Mouse (Mus musculus) heart, adult 2 months (tissue): Measurements from ENCODE around the gene Ralgps1. TPM values are rescaled to one million over a fixed set of nuclear protein-coding genes. Genes with fewer than 3 reads are reported as not detected.
A peak's percentile ranks its signal among the peaks of the same experiment; 100 is the strongest.

Experiments
- DNase-seq, 2 experiments: peaks; one replicate each; pipeline ENCODE4 v3.0.0; 2021
- H3K27ac ChIP-seq: fragments of 200-600 bp; 2 replicates; pipeline ENCODE4 v1.8.1; 2022
- H3K27me3 ChIP-seq: fragments of 200-500 bp; 2 replicates; pipeline ENCODE4 v1.6.1; 2012; ENCODE audit warnings: mild to moderate bottlenecking, low read length, inconsistent platforms, mixed read lengths; ENCODE audit not compliant: control insufficient read depth, insufficient read depth
- H3K36me3 ChIP-seq: fragments of 200-500 bp; 2 replicates; pipeline ENCODE4 v1.6.1; 2012; ENCODE audit warnings: low read length, inconsistent platforms; ENCODE audit not compliant: control insufficient read depth, insufficient read depth
- H3K4me1 ChIP-seq: fragments of 200-500 bp; 2 replicates; pipeline ENCODE4 v1.6.1; 2011; ENCODE audit warnings: low read length; ENCODE audit not compliant: control insufficient read depth, insufficient read depth
- H3K4me3 ChIP-seq: fragments of 200-600 bp; 2 replicates; pipeline ENCODE4 v1.8.1; 2022
- H3K79me2 ChIP-seq: fragments of 200-500 bp; replicated peaks from 2 replicates; pipeline ENCODE4 v1.6.1; 2012; ENCODE audit warnings: mild to moderate bottlenecking, inconsistent platforms, low read length, moderate library complexity, mixed read lengths; ENCODE audit not compliant: control insufficient read depth, insufficient read depth
- H3K9ac ChIP-seq: fragments of 200-500 bp; 2 replicates; pipeline ENCODE4 v1.6.1; 2012; ENCODE audit warnings: low read depth, mild to moderate bottlenecking, control low read depth, inconsistent platforms, low read length, mixed read lengths
- CTCF ChIP-seq: fragments of 200-600 bp; IDR thresholded peaks from 2 replicates; pipeline ENCODE4 v1.8.1; 2022; ENCODE audit warnings: antibody characterized with exemption, mild to moderate bottlenecking, moderate library complexity
- EP300 ChIP-seq: fragments of 200-500 bp; IDR thresholded peaks from 2 replicates; pipeline ENCODE4 v1.6.1; 2011; ENCODE audit warnings: low read depth, low read length, control low read depth; ENCODE audit not compliant: insufficient read depth
- POLR2A ChIP-seq: fragments of 200-500 bp; IDR thresholded peaks from 2 replicates; pipeline ENCODE4 v1.6.1; 2011; ENCODE audit warnings: mild to moderate bottlenecking, low read depth, low read length, control low read depth; ENCODE audit not compliant: insufficient read depth
- WGBS: fragments of 180-500 bp; shearing (Covaris S2); methylation state at CpG from one replicate; pipeline ENCODE4 v1.1.7; 2018; 5-methylcytosine and 5-hydroxymethylcytosine counted together
- intact Hi-C: fragments of 180-260 bp; cut with DNase I; formaldehyde crosslinking; loops from one replicate; pipeline ENCODE4 v1.15.1; 2025
- polyA plus RNA-seq: library from polyadenylated mRNA; depleted of rRNA; stranded (reverse); fragments of >200 nt; gene quantifications from 2 replicates; pipeline ENCODE4 v1.2.3, GENCODE M21; 2012
- total RNA-seq, 2 experiments: library from RNA; stranded (reverse); gene quantifications; 2 replicates each; pipeline ENCODE4 v1.2.3; 2021

Ralgps1 gene
- total and polyA plus RNA-seq, 3 experiments = 3.8 to 5.3 (median 4.9) TPM

GRCm38 (mm10) chr2:33131500-33132092, 239.7 kb downstream of the Ralgps1 start, which contains the start of gene Garnl3:
TSS of gene Garnl3 (minus strand) at chr2:33131654.
- peak within 1 kb of the TSS; percentile 36 for H3K9ac ChIP-seq
- no peaks in the 10 kb centered on the region for H3K79me2 ChIP-seq
- H3K27ac ChIP-seq = peak within 1 kb of the TSS; percentile 73
- H3K27me3 ChIP-seq = no peaks in the 10 kb centered on the region
- peak; percentile 81 for TF ChIP-seq CTCF
- 0 out of 2 replicates have a peak, but pooled peaks have one; percentile 8 for TF ChIP-seq POLR2A
- no peak for TF ChIP-seq EP300
- peak within 1 kb of the TSS; percentile 89 for H3K4me3 ChIP-seq
- intact Hi-C loops = loop anchor here (5.0 kb wide), 2 partner anchors 109 to 149 kb away; partner anchors contain the start of gene Slc2a8
- H3K36me3 ChIP-seq = no peaks in the 10 kb centered on the region
- DNase-seq = peak; percentile 73 to 74
- 2% methylated on average over 22 of the region's 22 CpGs for WGBS
- H3K4me1 ChIP-seq = 0 out of 2 replicates have a peak, but pooled peaks cover 3% of the 10 kb centered on the region

- H3K27me3 ChIP-seq = no peaks in the 10 kb centered on the region
- H3K9ac ChIP-seq = peak overlapping the region; percentile 81
- peak overlapping the region; percentile 89 for H3K4me3 ChIP-seq
- peak overlapping the region; percentile 73 for H3K27ac ChIP-seq
- 0 out of 2 replicates have a peak, but pooled peaks cover 3% of the 10 kb centered on the region for H3K4me1 ChIP-seq
- intact Hi-C loops = loop anchor here (5.0 kb wide), 2 partner anchors 109 to 149 kb away; partner anchors contain the start of gene Slc2a8
- DNase-seq = peak; percentile 97
- 1% methylated on average over 55 of the region's 55 CpGs for WGBS
- H3K36me3 ChIP-seq = no peaks in the 10 kb centered on the region
- H3K79me2 ChIP-seq = no peaks in the 10 kb centered on the region
- TF ChIP-seq EP300 (peak; percentile 11; the same call in 1 of the 2 replicates), POLR2A (no peak; the same call in 1 of the 2 replicates), CTCF (no peak)
These were observed 240.5 kb downstream of the Ralgps1 start for GRCm38 (mm10) chr2:33130526-33131483.

GRCm38 (mm10) chr2:33130141-33130525, 241.2 kb downstream of the Ralgps1 start:
- Histone ChIP-seq H3K27me3 (no peaks in the 10 kb centered on the region), H3K27ac (peak overlapping the region; percentile 63), H3K36me3 (no peaks in the 10 kb centered on the region), H3K9ac (peak overlapping the region; percentile 81), H3K4me3 (peak overlapping the region; percentile 89), H3K79me2 (no peaks in the 10 kb centered on the region), H3K4me1 (0 out of 2 replicates have a peak, but pooled peaks cover 3% of the 10 kb centered on the region)
- 2% methylated on average over 33 of the region's 33 CpGs for WGBS
- TF ChIP-seq EP300 (no peak), CTCF (peak; percentile 38), POLR2A (no peak)
- no peak for DNase-seq
- intact Hi-C loops = loop anchor here (5.0 kb wide), 2 partner anchors 108 to 148 kb away; partner anchors contain the start of gene Slc2a8

- no peaks in the 10 kb centered on the region for H3K27me3 ChIP-seq
- intact Hi-C loops = loop anchor here (5.0 kb wide), 2 partner anchors 107 to 147 kb away; partner anchors contain the start of gene Slc2a8
- no peak for TF ChIP-seq CTCF
- TF ChIP-seq POLR2A = no peak
- no peak for TF ChIP-seq EP300
- no peak for DNase-seq
- peak overlapping the region; percentile 63; the same call in 1 of the 2 replicates for H3K27ac ChIP-seq
- peak overlapping the region; percentile 89 for H3K4me3 ChIP-seq
- H3K36me3 ChIP-seq = no peaks in the 10 kb centered on the region
- H3K9ac ChIP-seq = peak overlapping the region; percentile 81
- H3K79me2 ChIP-seq = no peaks in the 10 kb centered on the region
- 8% methylated on average over 10 of the region's 10 CpGs for WGBS
- H3K4me1 ChIP-seq = 0 out of 2 replicates have a peak, but pooled peaks cover 3% of the 10 kb centered on the region
These were observed 241.6 kb downstream of the Ralgps1 start for GRCm38 (mm10) chr2:33129696-33130095.

GRCm38 (mm10) chr2:33129005-33129404, 242.3 kb downstream of the Ralgps1 start:
- no peak overlapping the region for H3K4me3 ChIP-seq
- 0 out of 2 replicates have a peak, but pooled peaks cover 3% of the 10 kb centered on the region for H3K4me1 ChIP-seq
- no peaks in the 10 kb centered on the region for H3K79me2 ChIP-seq
- intact Hi-C loops = no loop called here
- WGBS = 87% methylated on average over 2 of the region's 2 CpGs
- H3K27me3 ChIP-seq = no peaks in the 10 kb centered on the region
- H3K27ac ChIP-seq = no peak overlapping the region
- TF ChIP-seq POLR2A (no peak), CTCF (no peak), EP300 (no peak)
- no peak overlapping the region for H3K9ac ChIP-seq
- no peaks in the 10 kb centered on the region for H3K36me3 ChIP-seq
- DNase-seq = peak in 1 of 2 experiments; percentile 17
